Mouse (Mus musculus) thymus, postnatal 36 days (tissue): ENCODE measurements at regions not wholly inside any gene's neighbourhood (a gene's known extent, or its start where the extent isn't known, plus 50 kb on each side); places are given as distances from the start of the nearest gene placed in this dataset.
A peak's percentile ranks its signal among the peaks of the same experiment; 100 is the strongest.

Experiments used
- DNase-seq, 2 experiments: peaks; one replicate each; pipeline ENCODE4 v3.0.0; 2022; ENCODE audit warnings: mixed read lengths in 2 of 2

GRCm38 (mm10) chr10:84097196-84097595, 343.2 kb downstream of the Nuak1 start:
- no peak for DNase-seq

GRCm38 (mm10) chr10:84103985-84104384, 336.4 kb downstream of the Nuak1 start:
- DNase-seq: no peak

GRCm38 (mm10) chr10:84104556-84104955, 335.8 kb downstream of the Nuak1 start:
- DNase-seq: no peak

GRCm38 (mm10) chr10:84109680-84110371, 330.6 kb downstream of the Nuak1 start:
- no peak for DNase-seq

- DNase-seq: no peak
Measured at GRCm38 (mm10) chr10:84110372-84110985, 329.9 kb downstream of the Nuak1 start.

GRCm38 (mm10) chr10:84111502-84111901, 328.9 kb downstream of the Nuak1 start:
- peak; percentile 73 to 89 for DNase-seq

GRCm38 (mm10) chr10:84111909-84112308, 328.5 kb downstream of the Nuak1 start:
- peak in 1 of 2 experiments; percentile 10 for DNase-seq

- DNase-seq: no peak
Measured at GRCm38 (mm10) chr10:84119952-84120550, 320.3 kb downstream of the Nuak1 start.

GRCm38 (mm10) chr10:84137019-84137658, 303.3 kb downstream of the Nuak1 start:
- DNase-seq: no peak

- no peak for DNase-seq
Measured at GRCm38 (mm10) chr10:84142741-84143454, 297.5 kb downstream of the Nuak1 start.

- no peak for DNase-seq
Measured at GRCm38 (mm10) chr10:84143674-84144343, 296.6 kb downstream of the Nuak1 start.

GRCm38 (mm10) chr10:84144344-84144687, 296.1 kb downstream of the Nuak1 start:
- no peak for DNase-seq

- DNase-seq: no peak
Measured at GRCm38 (mm10) chr10:84147305-84147984, 293.0 kb downstream of the Nuak1 start.

- no peak for DNase-seq
Measured at GRCm38 (mm10) chr10:84163752-84164151, 276.6 kb downstream of the Nuak1 start.

GRCm38 (mm10) chr10:84165832-84166567, 274.4 kb downstream of the Nuak1 start:
- no peak for DNase-seq

- peak; percentile 8 to 13 for DNase-seq
Measured at GRCm38 (mm10) chr10:84166568-84166905, 273.9 kb downstream of the Nuak1 start.

GRCm38 (mm10) chr10:84172828-84173321, 267.5 kb downstream of the Nuak1 start:
- no peak for DNase-seq

GRCm38 (mm10) chr10:84183239-84183638, 257.2 kb downstream of the Nuak1 start:
- no peak for DNase-seq

GRCm38 (mm10) chr10:84186466-84186865, 253.9 kb downstream of the Nuak1 start:
- no peak for DNase-seq

- DNase-seq: no peak
Measured at GRCm38 (mm10) chr10:84199035-84199434, 241.4 kb downstream of the Nuak1 start.

- DNase-seq: no peak
Measured at GRCm38 (mm10) chr10:84201785-84202184, 238.6 kb downstream of the Nuak1 start.
